Mouse (Mus musculus) liver, adult 2 months (tissue): ENCODE measurements around the gene Mettl17. TPM values are rescaled to one million over a fixed set of nuclear protein-coding genes. Genes with fewer than 3 reads are reported as not detected.

Experiments used
- DNase-seq: peaks from one replicate; pipeline ENCODE4 v3.0.0-alpha.2; 2011; ENCODE audit warnings: low read depth, low spot score; ENCODE audit errors: extremely low read depth
- H3K27ac ChIP-seq: fragments of 200-500 bp; replicated peaks from 2 replicates; pipeline ENCODE4 v1.5.1; 2012; ENCODE audit warnings: low read depth, mild to moderate bottlenecking, control low read depth, inconsistent platforms, low read length; ENCODE audit not compliant: insufficient read depth
- H3K27me3 ChIP-seq: fragments of 200-500 bp; 2 replicates; pipeline ENCODE4 v1.6.1; 2012; ENCODE audit warnings: mild to moderate bottlenecking, moderate library complexity, low read length, inconsistent platforms; ENCODE audit not compliant: control insufficient read depth, insufficient read depth
- H3K36me3 ChIP-seq: fragments of 200-500 bp; 2 replicates; pipeline ENCODE4 v1.6.1; 2012; ENCODE audit warnings: low read length, inconsistent platforms; ENCODE audit not compliant: control insufficient read depth, insufficient read depth
- H3K4me1 ChIP-seq: fragments of 200-500 bp; 2 replicates; pipeline ENCODE4 v1.6.1; 2011; ENCODE audit warnings: low read length; ENCODE audit not compliant: control insufficient read depth, insufficient read depth
- H3K4me3 ChIP-seq: fragments of 200-500 bp; 2 replicates; pipeline ENCODE4 v1.5.1; 2011; ENCODE audit warnings: low read depth, mild to moderate bottlenecking, control low read depth, low read length, moderate library complexity; ENCODE audit not compliant: insufficient read depth
- H3K79me2 ChIP-seq: fragments of 200-500 bp; 2 replicates; pipeline ENCODE4 v1.6.1; 2012; ENCODE audit warnings: inconsistent platforms, mild to moderate bottlenecking, low read length, moderate library complexity; ENCODE audit not compliant: control insufficient read depth, insufficient read depth
- H3K9ac ChIP-seq: fragments of 200-500 bp; 2 replicates; pipeline ENCODE4 v1.6.1; 2012; ENCODE audit warnings: low read depth, mild to moderate bottlenecking, control low read depth, inconsistent platforms, low read length
- CTCF ChIP-seq: fragments of 200-500 bp; IDR thresholded peaks from 2 replicates; pipeline ENCODE4 v1.5.1; 2011; ENCODE audit warnings: low read depth, low read length, control low read depth
- POLR2A ChIP-seq: fragments of 200-500 bp; IDR thresholded peaks from 2 replicates; pipeline ENCODE4 v1.6.1; 2011; ENCODE audit warnings: low read length, control low read depth; ENCODE audit not compliant: insufficient read depth; ENCODE audit errors: extremely low read depth
- WGBS: fragments of 180-500 bp; shearing (Covaris S2); methylation state at CpG from one replicate; pipeline ENCODE4 v1.1.7; 2018; 5-methylcytosine and 5-hydroxymethylcytosine counted together
- polyA plus RNA-seq: library from polyadenylated mRNA; depleted of rRNA; stranded (reverse); fragments of >200 nt; gene quantifications from 2 replicates; pipeline ENCODE4 v1.2.3, GENCODE M21; 2012
- total RNA-seq: library from RNA; depleted of rRNA; stranded (reverse); fragments of >200 nt; gene quantifications from 2 replicates; pipeline ENCODE4 v1.2.3, GENCODE M21; 2014

Gene Mettl17
- total and polyA plus RNA-seq, 2 experiments = 14.0 to 21.0 TPM

DNA sequence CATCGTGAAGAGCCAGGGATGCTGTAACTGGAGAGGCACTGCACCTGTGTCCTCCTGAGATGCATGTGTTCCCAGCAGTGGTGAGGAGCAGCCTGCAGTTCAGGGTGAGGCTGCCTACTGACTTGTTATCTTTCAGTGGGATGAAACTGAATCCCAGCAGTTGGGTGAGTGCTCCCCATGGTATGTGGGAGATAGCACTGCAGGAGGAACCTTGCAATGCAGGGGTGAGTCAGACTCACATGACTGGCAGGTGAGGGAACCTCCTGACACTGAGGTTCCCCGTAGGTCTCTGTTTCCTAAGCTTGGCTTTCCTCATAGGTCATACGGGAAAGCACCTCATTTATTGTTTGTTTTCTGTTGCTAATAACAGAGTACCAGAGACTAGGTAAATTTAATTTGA is 7.1 kb upstream of the Mettl17 start:
- no peaks in the 10 kb centered on the region for H3K4me1 ChIP-seq

DNA sequence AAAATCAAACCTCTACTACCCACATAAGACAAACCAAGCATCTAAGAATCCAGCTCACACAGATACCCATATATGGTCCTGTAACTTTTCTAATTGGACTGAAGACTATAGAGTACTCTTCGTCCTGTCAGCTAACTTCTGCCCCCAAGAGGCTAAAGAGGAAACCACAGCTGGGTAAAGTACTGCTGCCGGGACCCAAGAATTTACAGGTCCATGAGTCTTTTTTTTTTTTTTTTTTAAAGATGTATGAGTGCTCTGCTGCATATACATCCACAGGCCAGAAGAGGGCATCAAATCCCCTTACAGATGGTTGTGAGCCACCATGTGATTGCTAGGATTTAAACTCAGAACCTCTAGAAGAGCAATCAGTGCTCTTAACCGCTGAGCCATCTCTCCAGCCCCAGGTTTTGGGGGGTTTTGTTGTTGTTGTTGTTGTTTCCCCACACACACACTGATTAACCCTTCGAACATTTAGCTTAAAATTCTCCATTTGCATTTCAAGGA is 1.1 kb upstream of the Mettl17 start:
- TF ChIP-seq CTCF (peak; percentile 38; the same call in 1 of the 2 replicates), POLR2A (no peak)
- Histone ChIP-seq H3K36me3 (peaks cover 12% of the 10 kb centered on the region), H3K27ac (0 out of 2 replicates have a peak overlapping the region, but pooled peaks have one; percentile 20), H3K79me2 (no peaks in the 10 kb centered on the region), H3K4me1 (peaks cover 4% of the 10 kb centered on the region; the same call in 1 of the 2 replicates), H3K27me3 (no peaks in the 10 kb centered on the region), H3K4me3 (peak overlapping the region; percentile 61), H3K9ac (peak overlapping the region; percentile 51)
- 0% methylated on average over 4 of the region's 4 CpGs for WGBS
- DNase-seq = peak; percentile 83

More for the DNA sequence above, 7.1 kb upstream of the Mettl17 start:
- 76% methylated on average over 3 of the region's 3 CpGs for WGBS
- H3K27ac ChIP-seq = no peak overlapping the region
- H3K79me2 ChIP-seq = no peaks in the 10 kb centered on the region
- H3K9ac ChIP-seq = no peak overlapping the region
- H3K36me3 ChIP-seq = no peaks in the 10 kb centered on the region
- DNase-seq = no peak
- no peaks in the 10 kb centered on the region for H3K27me3 ChIP-seq
- H3K4me3 ChIP-seq = no peak overlapping the region
- TF ChIP-seq POLR2A (no peak), CTCF (no peak)

DNA sequence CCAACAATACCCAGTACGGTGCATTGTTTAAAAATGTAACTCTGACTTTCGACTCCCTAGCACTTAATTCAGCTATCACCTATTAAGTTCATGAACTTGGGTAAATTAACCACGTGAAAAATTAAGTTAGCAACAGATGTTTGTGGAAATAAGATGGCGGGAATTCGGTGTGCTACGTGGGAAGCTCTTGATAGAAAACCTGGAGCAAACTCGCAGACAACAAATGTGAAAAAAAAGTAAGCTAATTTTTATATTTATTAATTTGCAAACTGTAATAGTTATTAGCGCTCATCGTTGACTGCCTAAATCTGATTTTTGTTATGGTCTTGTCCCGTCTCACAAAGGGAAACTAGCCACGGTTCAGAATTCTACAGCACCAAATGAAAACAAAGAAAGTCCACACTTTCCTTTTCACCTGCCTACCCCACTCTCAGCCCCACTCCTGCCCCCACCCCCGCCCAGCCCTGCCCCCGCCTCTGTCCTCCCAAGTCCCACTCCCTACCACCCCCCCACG is 554 bp upstream of the Mettl17 start:
- DNase-seq = peak; percentile 48
- H3K27ac ChIP-seq = 0 out of 2 replicates have a peak overlapping the region, but pooled peaks have one; percentile 20
- H3K36me3 ChIP-seq = peaks cover 17% of the 10 kb centered on the region
- peak overlapping the region; percentile 51; the same call in 1 of the 2 replicates for H3K9ac ChIP-seq
- H3K4me3 ChIP-seq = peak overlapping the region; percentile 61
- H3K79me2 ChIP-seq = no peaks in the 10 kb centered on the region
- H3K27me3 ChIP-seq = no peaks in the 10 kb centered on the region
- TF ChIP-seq CTCF (no peak), POLR2A (no peak)
- peaks cover 4% of the 10 kb centered on the region; the same call in 1 of the 2 replicates for H3K4me1 ChIP-seq
- WGBS = under 1% methylated on average over 14 of the region's 14 CpGs

DNA sequence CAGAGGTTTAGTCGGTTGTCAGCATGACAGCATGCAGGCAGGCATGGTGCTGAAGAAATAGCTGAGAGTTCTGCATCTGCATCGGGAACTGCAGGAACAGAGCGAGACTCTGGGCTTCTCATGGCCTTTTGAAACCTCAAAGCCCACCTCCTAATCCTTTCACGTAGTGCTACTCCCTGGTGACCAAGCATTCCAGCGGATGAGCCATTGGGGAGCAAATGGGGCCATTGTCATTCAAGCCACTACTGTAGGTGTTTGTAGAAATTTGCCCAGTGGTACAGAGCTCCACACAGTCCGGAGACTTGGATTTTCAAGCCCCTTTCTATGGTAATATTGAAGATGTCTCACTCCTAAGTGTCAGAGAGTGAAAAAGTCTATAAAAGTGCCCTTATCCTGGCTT is 1.4 kb downstream of the Mettl17 start:
- no peak overlapping the region for H3K9ac ChIP-seq
- 78% methylated on average over 6 of the region's 6 CpGs for WGBS
- no peaks in the 10 kb centered on the region for H3K79me2 ChIP-seq
- no peak overlapping the region for H3K4me3 ChIP-seq
- H3K27me3 ChIP-seq = no peaks in the 10 kb centered on the region
- peaks cover 4% of the 10 kb centered on the region; the same call in 1 of the 2 replicates for H3K4me1 ChIP-seq
- no peak for DNase-seq
- TF ChIP-seq POLR2A (no peak), CTCF (no peak)
- peaks cover 34% of the 10 kb centered on the region for H3K36me3 ChIP-seq
- H3K27ac ChIP-seq = no peak overlapping the region

DNA sequence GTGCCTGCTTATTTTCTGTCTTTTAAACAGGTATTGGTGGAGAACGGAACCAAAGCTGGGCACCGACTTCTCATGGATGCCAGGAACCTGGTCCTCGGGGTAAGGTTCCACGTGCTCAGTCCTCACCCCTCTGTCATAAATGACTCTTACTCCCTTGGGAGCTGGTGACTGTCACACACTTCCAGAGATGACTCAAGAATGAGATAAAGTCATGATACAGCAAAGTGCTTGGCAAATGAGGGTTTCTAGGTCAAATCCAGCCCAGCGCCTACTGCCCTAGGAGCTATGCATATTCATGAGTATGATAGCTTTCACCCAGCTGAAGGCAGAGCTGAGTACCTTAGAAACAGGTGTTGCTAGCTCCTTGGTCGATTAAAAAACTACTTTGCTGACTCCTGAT is 5.2 kb downstream of the Mettl17 start:
- H3K79me2 ChIP-seq = no peaks in the 10 kb centered on the region
- WGBS = 92% methylated on average over 6 of the region's 6 CpGs
- H3K36me3 ChIP-seq = peaks cover 43% of the 10 kb centered on the region
- TF ChIP-seq POLR2A (no peak), CTCF (no peak)
- H3K9ac ChIP-seq = no peak overlapping the region
- H3K4me1 ChIP-seq = peaks cover 2% of the 10 kb centered on the region; the same call in 1 of the 2 replicates
- no peaks in the 10 kb centered on the region for H3K27me3 ChIP-seq
- no peak overlapping the region for H3K4me3 ChIP-seq
- no peak for DNase-seq
- H3K27ac ChIP-seq = no peak overlapping the region

DNA sequence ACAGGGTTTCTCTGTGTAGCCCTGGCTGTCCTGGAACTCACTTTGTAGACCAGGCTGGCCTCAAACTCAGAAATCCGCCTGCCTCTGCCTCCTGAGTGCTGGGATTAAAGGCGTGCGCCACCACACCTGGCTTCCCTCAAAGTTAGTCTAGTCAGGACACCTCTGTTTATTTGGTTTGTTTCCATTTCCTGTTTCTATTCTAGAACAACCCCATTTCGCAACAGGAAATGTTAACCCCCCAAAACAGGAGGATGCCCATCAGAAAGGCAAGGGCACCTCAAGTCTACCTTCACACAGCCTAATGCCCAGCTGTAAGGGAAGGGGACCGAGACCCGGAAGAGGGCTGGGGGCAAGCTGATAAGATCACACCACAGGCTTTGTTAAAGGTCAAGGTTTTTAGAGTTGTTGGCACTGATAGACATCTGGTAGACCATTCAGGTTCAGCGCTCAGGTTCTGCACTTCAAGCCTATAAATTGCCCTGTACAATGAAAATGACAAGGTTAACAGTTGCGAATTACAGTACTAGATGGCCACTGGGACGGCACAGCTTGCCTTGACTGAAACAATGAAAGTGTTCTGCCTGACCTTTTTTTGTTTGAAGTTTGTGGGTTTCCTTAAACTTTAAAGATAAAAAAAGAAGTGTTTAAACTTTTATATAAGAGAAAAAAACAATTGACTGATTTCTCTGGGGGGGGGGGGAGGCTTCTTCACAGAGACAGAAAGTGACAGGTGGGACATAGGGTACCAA is 7.7 kb downstream of the Mettl17 start, which contains the start of gene Slc39a2:
Slc39a2 (plus strand) TSS at position 699 of the 749 bp plus-strand sequence.
- no peak for TF ChIP-seq POLR2A
- TF ChIP-seq CTCF = no peak
- peaks cover 36% of the 10 kb centered on the region for H3K36me3 ChIP-seq
- H3K79me2 ChIP-seq = no peaks in the 10 kb centered on the region
- 86% methylated on average over 9 of the region's 9 CpGs for WGBS
- no peak within 1 kb of the TSS for H3K4me3 ChIP-seq
- 0 out of 2 replicates have a peak, but pooled peaks cover 1% of the 10 kb centered on the region for H3K4me1 ChIP-seq
- DNase-seq = no peak
- H3K9ac ChIP-seq = no peak within 1 kb of the TSS
- H3K27me3 ChIP-seq = no peaks in the 10 kb centered on the region
- H3K27ac ChIP-seq = no peak within 1 kb of the TSS
